Mouse (Mus musculus): Measurements from ENCODE around the gene Slc38a4.

DNA sequence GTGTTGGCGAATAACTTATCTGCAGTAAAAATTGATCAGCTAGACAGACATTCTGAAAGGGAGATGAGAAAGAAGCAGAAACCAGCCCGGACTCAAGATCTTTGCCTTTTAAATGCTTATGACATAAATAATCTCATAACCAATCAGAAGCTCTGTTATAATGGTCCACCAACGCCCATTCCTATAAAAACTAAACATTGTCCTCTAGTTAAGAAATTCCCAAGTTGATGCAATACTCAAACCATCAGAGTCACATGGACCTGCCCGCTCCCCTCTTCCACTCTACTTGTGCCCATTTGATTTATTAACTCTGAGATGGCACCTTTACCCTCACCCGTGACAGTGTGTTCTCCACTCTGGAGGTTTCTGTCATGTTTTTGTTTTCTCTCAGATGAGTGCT lies 23.9 kb downstream of the Slc38a4 start:
- no peak for TF ChIP-seq CTCF (IDR thresholded peaks at IDR 0.05; ENCODE audit: extremely low read depth, insufficient read depth, low read length)
- TF ChIP-seq POLR2A (IDR thresholded peaks at IDR 0.05; ENCODE audit: extremely low read depth, insufficient read depth, low read length): no peak

Measured in cortical plate, adult 2 months (tissue).